Mouse (Mus musculus): ENCODE data around the gene Kat2b.

GRCm38 (mm10) chr17:53595527-53595926 is 28.9 kb downstream of the Kat2b start:
- no peak for TF ChIP-seq CTCF (IDR thresholded peaks at IDR 0.05; ENCODE audit: extremely low read depth, insufficient read length, insufficient replicate concordance, low read depth, low read length)
- no peak for TF ChIP-seq POLR2A (IDR thresholded peaks at IDR 0.05; ENCODE audit: low read depth, low read length)

Measured in small intestine, adult 2 months (tissue).